Mouse (Mus musculus): ENCODE measurements around the gene Plb1.

DNA sequence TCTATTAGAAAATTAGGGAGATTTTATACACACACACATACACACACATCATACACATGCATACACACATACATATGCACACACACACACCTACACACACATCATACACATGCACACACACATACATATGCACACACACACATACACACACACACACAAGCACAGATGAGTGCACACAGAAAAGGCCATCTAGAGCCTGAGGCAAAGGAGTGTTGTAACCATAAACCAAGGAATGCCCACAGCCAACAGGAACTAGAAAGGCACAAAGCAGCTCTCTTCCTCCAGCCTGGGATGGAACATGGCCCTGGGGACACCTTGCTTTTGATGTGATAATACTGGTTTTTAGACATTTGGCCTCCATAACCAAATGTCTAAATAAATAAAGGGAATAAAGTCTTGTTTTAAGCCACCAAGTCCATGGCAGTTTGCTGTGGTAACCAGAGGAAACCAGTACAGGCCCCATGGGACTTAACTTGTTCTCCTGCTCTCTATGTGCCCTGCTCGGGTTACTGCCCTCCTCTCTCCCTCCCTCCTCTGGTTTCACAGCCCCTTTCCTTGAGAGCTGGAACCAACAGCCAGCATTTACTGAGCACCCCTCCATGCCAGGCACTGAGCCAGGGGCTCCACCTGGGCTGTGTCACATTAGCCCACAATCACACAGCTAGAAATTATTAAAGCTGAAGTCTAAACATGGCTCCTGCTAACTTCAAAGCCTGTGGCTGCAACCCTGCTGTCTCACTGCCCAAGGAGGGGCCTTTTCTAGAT is 179.9 kb downstream of the Plb1 start:
- TF ChIP-seq GATA1 (IDR thresholded peaks at IDR 0.05; ENCODE audit: borderline replicate concordance, low read length) (no peak), FLI1 (IDR thresholded peaks at IDR 0.05; ENCODE audit: low read length) (no peak)

All from megakaryocyte, embryonic 14.5 days (primary cell).